Mouse (Mus musculus): Measurements from ENCODE around the gene Slc25a27. TPM values are rescaled to one million over a fixed set of nuclear protein-coding genes. Genes with fewer than 3 reads are reported as not detected.
A peak's percentile ranks its signal among the peaks of the same experiment; 100 is the strongest.

Slc25a27 gene
- polyA plus RNA-seq, 1 experiment from 2014 or later: 43.2 TPM

DNA sequence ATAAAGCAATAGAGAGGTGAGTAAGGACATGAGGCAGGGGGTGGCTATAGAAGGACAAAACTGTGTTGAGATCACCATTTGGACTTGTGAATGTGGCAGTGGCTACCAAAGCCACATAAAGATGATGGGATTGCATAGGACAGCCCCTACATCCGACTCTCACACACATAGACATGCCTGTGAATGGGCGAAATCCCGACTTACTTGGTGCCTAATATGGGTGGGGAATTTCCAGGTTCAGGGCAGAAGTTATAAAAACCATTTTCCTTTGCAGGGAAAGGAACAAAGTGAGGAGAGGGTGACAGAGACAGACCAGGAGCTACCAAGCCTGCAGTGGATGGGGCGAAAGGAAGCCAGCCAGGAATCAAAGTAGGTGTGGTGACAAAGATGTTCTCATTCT is 29.9 kb downstream of the Slc25a27 start:
- no peak for DNase-seq (ENCODE audit: low spot score)
- 98% methylated on average over 4 of the region's 4 CpGs for WGBS
- Histone ChIP-seq H3K9ac (ENCODE audit: low read depth, low read length) (no peak overlapping the region), H3K4me2 (replicated peaks; ENCODE audit: low read depth, low read length) (no peak overlapping the region), H3K4me1 (replicated peaks; ENCODE audit: control insufficient read depth, insufficient read depth, low read length) (no peaks in the 10 kb centered on the region), H3K27me3 (ENCODE audit: control insufficient read depth, insufficient read depth, low read length) (no peaks in the 10 kb centered on the region), H3K27ac (ENCODE audit: low read depth, low read length) (no peak overlapping the region), H3K9me3 (ENCODE audit: control insufficient read depth, low read length) (no peaks in the 10 kb centered on the region), H3K4me3 (ENCODE audit: low read depth, low read length) (no peak overlapping the region), H3K36me3 (ENCODE audit: control insufficient read depth, insufficient read depth, low read length) (no peaks in the 10 kb centered on the region)
- ATAC-seq (ENCODE audit: low FRiP score): no peak

DNA sequence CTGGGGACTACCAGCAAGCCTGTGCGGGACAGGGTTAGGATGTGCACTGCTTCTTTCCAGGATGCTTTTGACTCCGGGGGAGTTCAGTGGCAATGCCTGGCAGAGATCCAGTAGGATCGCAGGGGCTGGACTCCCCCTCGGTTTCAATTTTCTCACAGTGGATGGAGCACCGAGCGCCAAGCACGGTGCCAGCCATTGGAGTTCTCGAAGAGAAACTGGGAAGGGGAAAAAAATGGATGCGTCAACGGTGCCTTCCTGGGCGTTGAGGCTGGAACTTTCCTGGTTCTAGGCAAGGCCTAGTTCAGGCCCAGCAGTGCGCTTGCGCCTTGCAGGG is 36.6 kb downstream of the Slc25a27 start:
- Histone ChIP-seq H3K9me3 (ENCODE audit: control insufficient read depth, low read length) (no peaks in the 10 kb centered on the region), H3K9ac (ENCODE audit: low read depth, low read length) (no peak overlapping the region), H3K27ac (ENCODE audit: low read depth, low read length) (no peak overlapping the region), H3K4me2 (replicated peaks; ENCODE audit: low read depth, low read length) (peak overlapping the region; percentile 62; the same call in 1 of the 2 replicates), H3K36me3 (ENCODE audit: control insufficient read depth, insufficient read depth, low read length) (no peaks in the 10 kb centered on the region), H3K4me3 (ENCODE audit: low read depth, low read length) (no peak overlapping the region), H3K27me3 (ENCODE audit: control insufficient read depth, insufficient read depth, low read length) (peaks cover 25% of the 10 kb centered on the region), H3K4me1 (replicated peaks; ENCODE audit: control insufficient read depth, insufficient read depth, low read length) (no peaks in the 10 kb centered on the region; the same call in 1 of the 2 replicates)
- ATAC-seq (ENCODE audit: low FRiP score): 0 out of 2 replicates have a peak, but pooled peaks have one; percentile 10
- DNase-seq (ENCODE audit: low spot score): no peak
- 40% methylated on average over 13 of the region's 13 CpGs for WGBS

DNA sequence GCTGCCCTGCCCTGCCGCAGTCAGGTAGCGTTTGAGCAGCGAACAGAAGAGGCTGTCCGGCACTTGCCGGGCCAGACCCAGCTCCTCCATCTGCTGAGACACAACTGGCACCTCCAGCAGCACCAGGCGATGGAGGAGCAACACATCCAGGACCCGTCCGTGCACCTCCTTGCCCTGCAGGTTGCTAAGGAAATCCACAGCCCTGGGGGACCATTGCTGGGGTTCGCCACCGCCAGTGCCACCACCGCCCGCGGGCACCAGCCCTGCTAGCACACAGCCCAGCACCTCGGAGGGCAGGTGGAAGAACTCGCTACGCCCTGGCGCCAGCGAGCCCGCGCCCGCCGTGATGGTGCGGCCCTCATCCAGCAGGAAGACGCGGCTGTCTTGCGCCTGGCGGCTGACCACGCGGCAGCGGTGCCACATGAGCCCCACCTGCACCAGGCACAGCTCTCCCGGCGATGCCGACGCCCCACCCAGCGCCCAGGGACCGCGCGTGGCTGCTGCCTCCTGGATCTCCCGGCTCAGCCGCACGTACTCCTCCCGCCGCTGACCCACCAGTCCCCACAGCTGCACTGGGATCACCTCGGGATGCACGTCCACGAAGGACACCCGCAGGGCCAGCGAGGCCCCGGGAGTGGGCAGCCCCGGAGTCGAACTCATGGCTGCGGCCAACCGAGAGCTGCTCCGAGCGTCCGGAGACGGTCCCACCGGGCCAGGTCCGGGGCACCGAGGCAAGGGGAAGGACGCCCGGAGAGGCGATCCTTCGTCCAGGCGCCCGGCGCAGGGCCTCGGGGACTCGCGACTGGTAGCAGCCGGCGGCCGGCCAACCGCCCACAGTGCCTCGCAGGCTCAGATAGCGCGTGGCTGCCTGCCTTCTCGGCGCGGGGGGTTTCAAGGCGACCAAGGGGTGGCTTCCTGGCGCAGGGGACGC is 37.3 kb downstream of the Slc25a27 start, which contains the start of gene Tdrd6:
Gene Tdrd6, minus strand, starts transcription at position 804 of the 931 bp plus-strand sequence.
- Histone ChIP-seq H3K27me3 (ENCODE audit: control insufficient read depth, insufficient read depth, low read length) (peaks cover 25% of the 10 kb centered on the region), H3K4me2 (replicated peaks; ENCODE audit: low read depth, low read length) (peak within 1 kb of the TSS; percentile 62), H3K36me3 (ENCODE audit: control insufficient read depth, insufficient read depth, low read length) (no peaks in the 10 kb centered on the region), H3K27ac (ENCODE audit: low read depth, low read length) (no peak within 1 kb of the TSS), H3K9ac (ENCODE audit: low read depth, low read length) (peak within 1 kb of the TSS; percentile 38; the same call in 1 of the 2 replicates), H3K4me3 (ENCODE audit: low read depth, low read length) (peak within 1 kb of the TSS; percentile 32), H3K9me3 (ENCODE audit: control insufficient read depth, low read length) (no peaks in the 10 kb centered on the region), H3K4me1 (replicated peaks; ENCODE audit: control insufficient read depth, insufficient read depth, low read length) (no peaks in the 10 kb centered on the region; the same call in 1 of the 2 replicates)
- 5% methylated on average over 80 of the region's 83 CpGs for WGBS
- ATAC-seq (ENCODE audit: low FRiP score): peak; percentile 69; the same call in 1 of the 2 replicates
- peak; percentile 52 for DNase-seq (ENCODE audit: low spot score)

DNA sequence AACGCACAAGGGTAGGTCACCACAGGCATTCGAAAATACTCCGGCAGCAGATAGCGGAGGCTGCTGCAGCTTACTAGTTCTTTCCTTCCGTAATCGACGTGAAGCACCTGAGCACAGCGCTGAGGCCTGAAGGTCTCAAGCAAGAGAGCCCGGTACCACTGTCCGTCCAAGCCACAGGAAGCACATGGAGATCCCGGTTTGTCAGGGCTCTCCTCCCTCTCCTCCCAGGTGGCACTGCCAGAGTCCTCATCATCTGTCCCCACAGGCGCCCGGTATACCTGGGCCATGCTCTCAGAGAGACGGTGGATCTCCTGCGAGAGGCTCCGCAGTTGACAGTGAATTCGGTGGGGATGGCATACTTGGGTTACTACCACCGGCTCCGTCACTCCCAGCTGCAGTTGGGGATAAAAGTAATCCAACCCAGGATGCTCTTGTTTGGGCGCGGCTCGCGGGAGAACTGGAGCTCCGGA is 38.0 kb downstream of the Slc25a27 start:
- ATAC-seq (ENCODE audit: low FRiP score): 0 out of 2 replicates have a peak, but pooled peaks have one; percentile 4

DNA sequence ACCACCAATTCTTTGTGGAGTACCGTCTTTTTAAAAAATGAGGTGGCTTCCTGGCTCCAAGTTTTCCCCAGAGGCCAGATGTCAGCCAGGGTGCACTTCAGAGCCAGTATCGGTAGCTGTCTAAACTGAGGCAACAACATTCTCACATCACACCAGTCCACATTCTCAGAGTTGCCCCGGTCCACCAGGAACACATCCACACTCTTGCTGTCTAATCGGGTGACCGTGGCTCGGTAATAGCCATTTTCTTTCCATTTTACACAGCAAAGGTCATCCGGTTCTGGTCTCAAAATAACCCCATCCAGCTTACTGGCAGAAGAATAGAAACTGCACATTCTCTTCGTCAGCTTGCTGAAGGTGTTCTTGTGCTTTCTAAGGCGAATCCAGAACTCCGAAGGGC is 38.8 kb downstream of the Slc25a27 start:
- 91% methylated on average over 10 of the region's 10 CpGs for WGBS

More for the DNA sequence above, 38.0 kb downstream of the Slc25a27 start:
- no peak overlapping the region for H3K9ac ChIP-seq (ENCODE audit: low read depth, low read length)
- H3K27me3 ChIP-seq (ENCODE audit: control insufficient read depth, insufficient read depth, low read length): peaks cover 25% of the 10 kb centered on the region
- 19% methylated on average over 24 of the region's 24 CpGs for WGBS
- H3K4me1 ChIP-seq (replicated peaks; ENCODE audit: control insufficient read depth, insufficient read depth, low read length): no peaks in the 10 kb centered on the region; the same call in 1 of the 2 replicates
- peak; percentile 22 for DNase-seq (ENCODE audit: low spot score)
- H3K4me2 ChIP-seq (replicated peaks; ENCODE audit: low read depth, low read length): peak overlapping the region; percentile 62
- H3K36me3 ChIP-seq (ENCODE audit: control insufficient read depth, insufficient read depth, low read length): no peaks in the 10 kb centered on the region
- no peak overlapping the region for H3K27ac ChIP-seq (ENCODE audit: low read depth, low read length)
- H3K4me3 ChIP-seq (ENCODE audit: low read depth, low read length): no peak overlapping the region; the same call in 1 of the 2 replicates
- H3K9me3 ChIP-seq (ENCODE audit: control insufficient read depth, low read length): no peaks in the 10 kb centered on the region

DNA sequence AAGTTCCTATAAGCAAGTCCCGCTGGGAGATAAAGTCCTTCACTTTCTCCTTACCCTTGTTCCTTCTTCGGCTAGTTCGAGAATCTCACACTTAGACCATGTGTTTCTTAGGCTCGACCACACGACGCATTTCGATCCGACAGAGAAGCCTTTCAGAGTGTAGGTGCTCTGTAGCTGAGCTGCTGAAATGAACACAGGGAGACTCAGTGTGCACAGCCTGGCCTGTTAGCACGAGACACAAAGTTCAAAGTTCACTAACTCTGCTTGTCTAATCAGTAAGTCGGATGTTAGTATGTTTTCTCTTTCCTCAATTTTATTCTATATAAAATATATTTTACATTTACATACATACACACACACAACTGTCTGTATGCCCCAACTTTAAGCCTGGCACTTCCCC is 44.9 kb downstream of the Slc25a27 start:
- DNase-seq (ENCODE audit: low spot score) (no peak), ATAC-seq (ENCODE audit: low FRiP score) (no peak)
- Histone ChIP-seq H3K4me3 (ENCODE audit: low read depth, low read length) (no peak overlapping the region), H3K4me1 (replicated peaks; ENCODE audit: control insufficient read depth, insufficient read depth, low read length) (no peaks in the 10 kb centered on the region), H3K27me3 (ENCODE audit: control insufficient read depth, insufficient read depth, low read length) (no peaks in the 10 kb centered on the region), H3K9me3 (ENCODE audit: control insufficient read depth, low read length) (no peaks in the 10 kb centered on the region), H3K9ac (ENCODE audit: low read depth, low read length) (no peak overlapping the region), H3K27ac (ENCODE audit: low read depth, low read length) (no peak overlapping the region), H3K4me2 (replicated peaks; ENCODE audit: low read depth, low read length) (no peak overlapping the region), H3K36me3 (ENCODE audit: control insufficient read depth, insufficient read depth, low read length) (no peaks in the 10 kb centered on the region)
- 90% methylated on average over 10 of the region's 10 CpGs for WGBS

More for the DNA sequence above, 38.8 kb downstream of the Slc25a27 start:
- DNase-seq (ENCODE audit: low spot score) (no peak), ATAC-seq (ENCODE audit: low FRiP score) (no peak)
- Histone ChIP-seq H3K9me3 (ENCODE audit: control insufficient read depth, low read length) (no peaks in the 10 kb centered on the region), H3K27ac (ENCODE audit: low read depth, low read length) (no peak overlapping the region), H3K9ac (ENCODE audit: low read depth, low read length) (no peak overlapping the region), H3K27me3 (ENCODE audit: control insufficient read depth, insufficient read depth, low read length) (peaks cover 25% of the 10 kb centered on the region), H3K4me1 (replicated peaks; ENCODE audit: control insufficient read depth, insufficient read depth, low read length) (no peaks in the 10 kb centered on the region; the same call in 1 of the 2 replicates), H3K4me2 (replicated peaks; ENCODE audit: low read depth, low read length) (no peak overlapping the region), H3K4me3 (ENCODE audit: low read depth, low read length) (no peak overlapping the region), H3K36me3 (ENCODE audit: control insufficient read depth, insufficient read depth, low read length) (no peaks in the 10 kb centered on the region)

DNA sequence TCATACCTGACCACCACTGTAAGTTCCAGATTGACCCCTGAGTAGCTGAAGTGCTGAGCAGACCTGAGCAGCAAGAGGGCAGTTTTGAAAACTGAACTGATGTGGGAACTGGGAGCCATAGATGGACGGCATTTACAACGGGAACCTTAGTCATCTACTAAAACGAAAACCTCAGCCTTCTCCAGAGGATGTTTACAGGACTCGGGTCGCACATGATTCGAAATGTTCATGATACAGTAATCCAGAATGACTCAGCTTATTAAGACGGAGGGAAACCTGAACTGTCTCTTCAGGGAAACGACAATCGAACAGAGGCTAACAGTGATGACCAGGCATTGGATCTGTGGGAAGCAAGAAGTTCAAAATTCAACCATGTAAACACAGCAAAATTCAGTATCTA is 47.9 kb downstream of the Slc25a27 start:
- DNase-seq (ENCODE audit: low spot score): no peak
- Histone ChIP-seq H3K9me3 (ENCODE audit: control insufficient read depth, low read length) (no peaks in the 10 kb centered on the region), H3K4me2 (replicated peaks; ENCODE audit: low read depth, low read length) (no peak overlapping the region), H3K36me3 (ENCODE audit: control insufficient read depth, insufficient read depth, low read length) (no peaks in the 10 kb centered on the region), H3K9ac (ENCODE audit: low read depth, low read length) (no peak overlapping the region), H3K4me1 (replicated peaks; ENCODE audit: control insufficient read depth, insufficient read depth, low read length) (no peaks in the 10 kb centered on the region), H3K27ac (ENCODE audit: low read depth, low read length) (no peak overlapping the region), H3K4me3 (ENCODE audit: low read depth, low read length) (no peak overlapping the region), H3K27me3 (ENCODE audit: control insufficient read depth, insufficient read depth, low read length) (no peaks in the 10 kb centered on the region)
- ATAC-seq (ENCODE audit: low FRiP score): no peak
- WGBS: 92% methylated on average over 9 of the region's 9 CpGs

DNA sequence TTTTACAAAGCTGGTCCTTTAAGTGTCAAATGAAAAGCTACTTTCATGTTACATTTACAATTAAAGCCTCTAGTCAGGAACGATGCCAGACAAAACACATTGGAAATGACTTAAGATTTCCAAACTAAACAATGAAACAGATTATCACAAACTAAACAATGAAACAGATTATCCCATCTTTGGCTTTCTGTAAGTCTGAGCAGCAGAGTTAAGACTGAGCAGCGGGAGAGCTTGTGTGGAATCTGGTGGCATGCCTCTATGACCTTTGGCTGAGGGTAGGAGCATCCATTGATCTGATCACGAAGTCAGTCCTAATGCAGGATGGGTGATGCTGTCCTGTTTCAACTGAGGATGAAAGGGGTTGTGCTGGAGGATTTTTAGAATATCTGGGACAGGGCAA is 54.8 kb downstream of the Slc25a27 start:
- no peaks in the 10 kb centered on the region for H3K4me1 ChIP-seq (replicated peaks; ENCODE audit: control insufficient read depth, insufficient read depth, low read length)
- 75% methylated on average over 3 of the region's 3 CpGs for WGBS
- no peak overlapping the region for H3K27ac ChIP-seq (ENCODE audit: low read depth, low read length)
- H3K9ac ChIP-seq (ENCODE audit: low read depth, low read length): no peak overlapping the region
- no peak overlapping the region for H3K4me2 ChIP-seq (replicated peaks; ENCODE audit: low read depth, low read length)
- no peaks in the 10 kb centered on the region for H3K36me3 ChIP-seq (ENCODE audit: control insufficient read depth, insufficient read depth, low read length)
- DNase-seq (ENCODE audit: low spot score): no peak
- no peaks in the 10 kb centered on the region for H3K27me3 ChIP-seq (ENCODE audit: control insufficient read depth, insufficient read depth, low read length)
- no peaks in the 10 kb centered on the region for H3K9me3 ChIP-seq (ENCODE audit: control insufficient read depth, low read length)
- ATAC-seq (ENCODE audit: low FRiP score): no peak
- no peak overlapping the region for H3K4me3 ChIP-seq (ENCODE audit: low read depth, low read length)

Data from hindbrain, embryonic 11.5 days (tissue).